In genomic region chr7:66110636-66111112, GRCm38 (mm10) we compare ENCODE assay signal across 8 mouse cellular contexts. TPM values are rescaled to one million over a fixed set of nuclear protein-coding genes. Genes with fewer than 3 reads are reported as not detected.
A peak's percentile ranks its signal among the peaks of the same experiment; 100 is the strongest.
DNase-seq lines count a peak whose midpoint lies in the region; ATAC-seq and TF ChIP-seq lines count a peak whose summit lies in the region.

No protein-coding gene starts in this region.

- TF ChIP-seq EP300 in MEL (IDR thresholded peaks at IDR 0.05; ENCODE audit: low read depth in 1 of 2, low read length in 2 of 2), result no peak

- peaks cover 26% of the 10 kb centered on the region for H3K79me2 ChIP-seq in MEL (ENCODE audit: control insufficient read depth, insufficient read depth, low read length, poor library complexity)

- H3K4me1 ChIP-seq in kidney, embryonic 15.5 days, result peaks cover 50% of the 10 kb centered on the region
- peaks cover 5 to 34% of the 10 kb centered on the region in 2 experiments for H3K4me1 ChIP-seq in MEL (ENCODE audit: control insufficient read depth in 1 of 2, insufficient read depth in 2 of 2, low read length in 2 of 2)
- H3K4me1 ChIP-seq in erythroblast, embryonic 14.5 days (ENCODE audit: control insufficient read depth), result peaks cover 68% of the 10 kb centered on the region
- peaks cover 10% of the 10 kb centered on the region for H3K4me1 ChIP-seq in limb, embryonic 14.5 days (ENCODE audit: control insufficient read depth, insufficient read depth, low read length)

- WGBS in kidney, embryonic 15.5 days, result 1% methylated on average over 10 of the region's 10 CpGs
- 2% methylated on average over 10 of the region's 10 CpGs for WGBS in limb, embryonic 14.5 days

- no peaks in the 10 kb centered on the region for H3K9me3 ChIP-seq in kidney, embryonic 15.5 days (replicated peaks)
- no peaks in the 10 kb centered on the region for H3K9me3 ChIP-seq in MEL (replicated peaks; ENCODE audit: insufficient read depth, low read length)
- no peaks in the 10 kb centered on the region for H3K9me3 ChIP-seq in erythroblast, embryonic 14.5 days (ENCODE audit: control insufficient read depth, low read length)
- no peaks in the 10 kb centered on the region for H3K9me3 ChIP-seq in limb, embryonic 14.5 days (ENCODE audit: control insufficient read depth, low read length)

- H3K4me2 ChIP-seq in kidney, embryonic 15.5 days, result peak overlapping the region; percentile 84
- peak overlapping the region; percentile 93 for H3K4me2 ChIP-seq in limb, embryonic 14.5 days (replicated peaks; ENCODE audit: low read depth, low read length, severe bottlenecking)

- no peak for ATAC-seq in kidney, embryonic 15.5 days (replicated peaks; ENCODE audit: low FRiP score)
- ATAC-seq in limb, embryonic 14.5 days (ENCODE audit: low FRiP score, low read depth), result no peak

- no peak for TF ChIP-seq RAD21 in MEL (IDR thresholded peaks at IDR 0.05; ENCODE audit: low read depth, low read length)

- TF ChIP-seq CTCF in MEL (IDR thresholded peaks at IDR 0.05 in 2 of 3, conservative IDR thresholded peaks at IDR 0.05 in 1 of 3; ENCODE audit: control insufficient read depth in 1 of 3, insufficient read depth in 1 of 3, low read depth in 2 of 3, low read length in 3 of 3, poor library complexity in 1 of 3, severe bottlenecking in 1 of 3), result no peak

- H3K4me3 ChIP-seq in kidney, embryonic 15.5 days (replicated peaks), result peak overlapping the region; percentile 75
- peak overlapping the region; percentile 54 to 84 for H3K4me3 ChIP-seq in MEL (ENCODE audit: control insufficient read depth in 1 of 2, insufficient read depth in 1 of 2, low read depth in 2 of 2, low read length in 2 of 2)
- H3K4me3 ChIP-seq in erythroblast, embryonic 14.5 days (replicated peaks), result peak overlapping the region; percentile 87
- peak overlapping the region; percentile 94 for H3K4me3 ChIP-seq in limb, embryonic 14.5 days (replicated peaks; ENCODE audit: low read length)

- H3K27ac ChIP-seq in kidney, embryonic 15.5 days, result peak overlapping the region; percentile 87
- no peak overlapping the region for H3K27ac ChIP-seq in MEL (ENCODE audit: control insufficient read depth, low read depth, low read length)
- H3K27ac ChIP-seq in limb, embryonic 14.5 days (replicated peaks; ENCODE audit: low read depth, low read length), result peak overlapping the region; percentile 92

- peak overlapping the region; percentile 87 for H3K9ac ChIP-seq in kidney, embryonic 15.5 days
- H3K9ac ChIP-seq in MEL (ENCODE audit: control insufficient read depth, low read depth, low read length, poor library complexity, severe bottlenecking), result peak overlapping the region; percentile 80
- peak overlapping the region; percentile 97 for H3K9ac ChIP-seq in limb, embryonic 14.5 days (ENCODE audit: low read depth, low read length, severe bottlenecking)

- no peaks in the 10 kb centered on the region for H3K27me3 ChIP-seq in kidney, embryonic 15.5 days
- H3K27me3 ChIP-seq in MEL (ENCODE audit: control insufficient read depth in 1 of 2, insufficient read depth in 2 of 2, low read length in 2 of 2), result no peaks in the 10 kb centered on the region
- H3K27me3 ChIP-seq in erythroblast, embryonic 14.5 days (ENCODE audit: control insufficient read depth), result peaks cover 14% of the 10 kb centered on the region
- H3K27me3 ChIP-seq in limb, embryonic 14.5 days (ENCODE audit: control insufficient read depth, insufficient read depth, low read length), result no peaks in the 10 kb centered on the region

- no peak for DNase-seq in kidney, adult 8-10 months
- DNase-seq in MEL (ENCODE audit: low read depth, low spot score), result no peak
- peak; percentile 56 for DNase-seq in limb, embryonic 14.5 days (ENCODE audit: low spot score)
- peak; percentile 53 for DNase-seq in retina, embryonic 14.5 days (ENCODE audit: low spot score)
- DNase-seq in right cerebral cortex, adult 2 months (ENCODE audit: low spot score in 2 of 2), result no peak
- DNase-seq in urinary bladder, postnatal 14 days (ENCODE audit: low spot score), result no peak

- no peak for TF ChIP-seq POLR2A in MEL (IDR thresholded peaks at IDR 0.05; ENCODE audit: control insufficient read depth in 1 of 2, insufficient read depth in 1 of 2, low read depth in 1 of 2, low read length in 2 of 2, poor library complexity in 1 of 2)
- TF ChIP-seq POLR2A in limb, embryonic 14.5 days (IDR thresholded peaks at IDR 0.05; ENCODE audit: borderline replicate concordance, extremely low read depth, insufficient read depth, insufficient read length), result no peak

- H3K36me3 ChIP-seq in kidney, embryonic 15.5 days, result peaks cover 5% of the 10 kb centered on the region
- peaks cover 0 to 22% of the 10 kb centered on the region in 2 experiments; a peak in 2 of 4 replicates for H3K36me3 ChIP-seq in MEL (ENCODE audit: control insufficient read depth in 1 of 2, insufficient read depth in 2 of 2, low read length in 2 of 2)
- peaks cover 26% of the 10 kb centered on the region for H3K36me3 ChIP-seq in erythroblast, embryonic 14.5 days (ENCODE audit: control insufficient read depth)
- peaks cover 3% of the 10 kb centered on the region; the same call in 1 of the 2 replicates for H3K36me3 ChIP-seq in limb, embryonic 14.5 days (ENCODE audit: control insufficient read depth, insufficient read depth, low read length)

TF ChIP-seq in MEL, 35 proteins besides CTCF, POLR2A, EP300 and RAD21:
- TF ChIP-seq E2F4 (IDR thresholded peaks at IDR 0.05; ENCODE audit: borderline replicate concordance, low read depth, low read length) (no peak), KAT2A (conservative IDR thresholded peaks at IDR 0.05; ENCODE audit: low read depth, low read length) (no peak)

RNA-seq across cellular contexts. Expression of gene Chsy1, which starts 1.4 kb away (rescaled TPM):
- 15.8 and 16.1 TPM in 2 replicates for polyA plus RNA-seq in kidney, embryonic 15.5 days (2015; fragmentation: Nextera tagmentation; extraction: Ambion mirVana)
- 10.2 and 10.3 TPM in 2 replicates for total RNA-seq in MEL (2012; rRNA removed)
- 1 to 10 TPM in 1 of 2 experiments, not detected in 1; 8.5 TPM for polyA plus RNA-seq in MEL (2012; ENCODE audit: insufficient read depth in 1 of 2, insufficient read length in 2 of 2, low read depth in 1 of 2, low replicate concordance in 2 of 2, missing spikeins in 1 of 2)
- 1.4 and 1.5 TPM in 2 replicates for polyA plus RNA-seq in erythroblast, embryonic 14.5 days (2012)
- 33.3 and 36.1 TPM in 2 replicates for polyA plus RNA-seq in limb, embryonic 14.5 days (2012; rRNA removed)
- 33.6 and 35.5 TPM in 2 replicates for polyA plus RNA-seq in limb, embryonic 14.5 days (2014; fragmentation: Nextera tagmentation; extraction: Ambion mirVana)

RNA-seq across cellular contexts. Expression of gene Selenos, which starts 31.2 kb away (rescaled TPM):
- polyA plus RNA-seq in kidney, embryonic 15.5 days (2015; fragmentation: Nextera tagmentation; extraction: Ambion mirVana), result 107 and 117 TPM in 2 replicates
- total RNA-seq in MEL (2012; rRNA removed), result 91.8 and 103 TPM in 2 replicates
- 10 to 100 TPM in 1 of 2 experiments, not detected in 1; 79.9 TPM for polyA plus RNA-seq in MEL (2012; ENCODE audit: insufficient read depth in 1 of 2, insufficient read length in 2 of 2, low read depth in 1 of 2, low replicate concordance in 2 of 2, missing spikeins in 1 of 2)
- polyA plus RNA-seq in erythroblast, embryonic 14.5 days (2012), result 1.1 and 1.2 TPM in 2 replicates
- polyA plus RNA-seq in limb, embryonic 14.5 days (2012; rRNA removed), result 110 and 113 TPM in 2 replicates
- polyA plus RNA-seq in limb, embryonic 14.5 days (2014; fragmentation: Nextera tagmentation; extraction: Ambion mirVana), result 120 and 139 TPM in 2 replicates

RNA-seq across cellular contexts. Expression of gene Snrpa1, which starts 51.9 kb away (rescaled TPM):
- polyA plus RNA-seq in kidney, embryonic 15.5 days (2015; fragmentation: Nextera tagmentation; extraction: Ambion mirVana), result 184 and 190 TPM in 2 replicates
- total RNA-seq in MEL (2012; rRNA removed), result 188 and 227 TPM in 2 replicates
- 100 to 1,000 TPM; 260 to 318 TPM for polyA plus RNA-seq in MEL (2012; ENCODE audit: insufficient read depth in 1 of 2, insufficient read length in 2 of 2, low read depth in 1 of 2, low replicate concordance in 2 of 2, missing spikeins in 1 of 2)
- polyA plus RNA-seq in erythroblast, embryonic 14.5 days (2012), result 9.9 and 13.6 TPM in 2 replicates
- polyA plus RNA-seq in limb, embryonic 14.5 days (2012; rRNA removed), result 62.3 and 78.2 TPM in 2 replicates
- 151 and 161 TPM in 2 replicates for polyA plus RNA-seq in limb, embryonic 14.5 days (2014; fragmentation: Nextera tagmentation; extraction: Ambion mirVana)

Comparison
In these comparisons a context has a peak if more than half of its experiments do, and no peak if none do; other contexts are left out.
1. DNase-seq: peak in limb, embryonic 14.5 days (single experiment) and retina, embryonic 14.5 days (single experiment); none in kidney, adult 8-10 months (0 of 2), MEL (single experiment), right cerebral cortex, adult 2 months (0 of 2) and urinary bladder, postnatal 14 days (single experiment).
2. RNA of gene Selenos, which starts 31.2 kb away (polyA plus RNA-seq): 110 to 139 TPM in limb, embryonic 14.5 days, 107 to 117 TPM in kidney, embryonic 15.5 days and 79.9 TPM in MEL; 1.1 to 1.2 TPM in erythroblast, embryonic 14.5 days; every median in the first group is over 10 times any median in the second.
3. Peak in every context shown above with its lines, with median percentiles within 50 percentile points of each other: H3K4me3 ChIP-seq and H3K9ac ChIP-seq.